Mouse (Mus musculus) MEL (cell line): ENCODE results near the gene Arhgap18.

Experiments
- CTCF ChIP-seq, 3 experiments: IDR thresholded peaks in 2 of 3; conservative IDR thresholded peaks in 1 of 3; 2 replicates each; pipeline ENCODE4 v1.5.1; 2011 to 2012; ENCODE audit warnings: low read length in 3 of 3, low read depth in 2 of 3, mild to moderate bottlenecking in 2 of 3, improper control_type of control experiment in 1 of 3, inconsistent platforms in 1 of 3, mixed read lengths in 1 of 3, moderate library complexity in 1 of 3; ENCODE audit not compliant: control insufficient read depth in 1 of 3, insufficient read depth in 1 of 3, poor library complexity in 1 of 3, severe bottlenecking in 1 of 3
- MAFK ChIP-seq: IDR thresholded peaks from 2 replicates; pipeline ENCODE4 v1.6.1; 2011; ENCODE audit warnings: low read depth, mild to moderate bottlenecking, low read length, improper control_type of control experiment, borderline replicate concordance

DNA sequence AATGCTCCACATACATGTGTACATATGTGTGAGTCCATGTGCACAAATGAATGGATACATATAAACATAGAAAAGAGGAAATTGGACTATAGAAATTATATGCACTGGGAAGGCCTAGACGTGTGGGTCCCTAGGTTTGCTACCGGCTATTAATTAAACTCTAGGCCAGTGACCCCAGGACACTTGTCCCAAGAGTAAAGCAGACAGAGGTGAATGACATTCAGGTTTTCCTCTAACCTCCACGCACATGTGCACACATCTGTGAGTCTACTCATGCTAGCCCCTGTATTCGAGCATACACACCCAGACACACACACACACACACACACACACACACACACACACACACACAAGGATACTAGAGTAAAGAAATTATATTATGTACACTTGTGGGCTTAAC is 104.4 kb downstream of the Arhgap18 start:
- TF ChIP-seq MAFK (no peak), CTCF (IDR thresholded peaks at IDR 0.05 in 2 of 3, conservative IDR thresholded peaks at IDR 0.05 in 1 of 3; ENCODE audit: control insufficient read depth in 1 of 3, insufficient read depth in 1 of 3, low read depth in 2 of 3, low read length in 3 of 3, poor library complexity in 1 of 3, severe bottlenecking in 1 of 3) (no peak)
